Mouse (Mus musculus): ENCODE results near the gene Sh3gl1.

The Sh3gl1 gene

DNA sequence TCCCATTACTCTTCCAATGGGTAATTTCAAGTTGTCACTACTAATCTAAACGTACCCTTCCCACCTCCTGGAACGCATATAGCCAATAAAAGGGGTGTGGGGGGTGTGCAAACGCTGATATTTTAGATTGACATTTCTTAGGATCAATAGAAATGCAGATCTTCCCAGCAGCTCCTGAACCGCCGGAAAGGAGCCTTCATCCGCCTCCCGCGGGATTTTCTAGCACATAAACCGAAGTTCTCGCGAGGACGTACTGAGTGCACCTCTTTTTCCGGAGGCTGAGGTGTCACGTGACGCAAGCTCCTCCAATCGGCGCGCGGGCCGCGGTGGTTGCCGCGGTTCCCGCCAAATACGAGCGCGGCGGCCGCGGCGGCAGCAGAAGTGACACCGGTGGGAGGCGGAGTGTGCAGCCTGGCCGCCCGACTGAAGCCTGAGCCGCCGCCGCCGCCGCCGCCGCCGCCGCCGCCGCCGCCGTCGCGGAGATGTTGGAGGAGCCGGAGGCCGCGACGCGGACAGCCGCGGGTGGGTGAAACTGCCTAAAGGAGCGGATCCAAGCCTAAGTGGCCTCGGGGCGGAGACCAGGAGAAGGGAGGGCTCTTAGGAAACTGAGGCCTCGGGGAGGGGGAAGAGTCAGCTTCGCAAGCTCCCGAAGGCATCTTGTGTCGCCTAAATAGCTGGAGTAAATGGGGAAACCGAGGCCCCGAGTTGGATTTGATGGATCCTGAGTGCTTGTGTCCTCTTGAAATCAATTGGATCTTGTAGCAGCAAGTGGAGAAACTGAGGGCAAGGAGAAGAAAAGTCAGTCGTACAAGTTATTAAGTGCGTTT is 3.8 kb upstream of the Sh3gl1 start, which contains the start of gene Chaf1a:
Gene Chaf1a (plus strand): TSS at position 410 of the 827 bp plus-strand sequence.
- DNase-seq (ENCODE audit: low spot score) = peak; percentile 91

DNA sequence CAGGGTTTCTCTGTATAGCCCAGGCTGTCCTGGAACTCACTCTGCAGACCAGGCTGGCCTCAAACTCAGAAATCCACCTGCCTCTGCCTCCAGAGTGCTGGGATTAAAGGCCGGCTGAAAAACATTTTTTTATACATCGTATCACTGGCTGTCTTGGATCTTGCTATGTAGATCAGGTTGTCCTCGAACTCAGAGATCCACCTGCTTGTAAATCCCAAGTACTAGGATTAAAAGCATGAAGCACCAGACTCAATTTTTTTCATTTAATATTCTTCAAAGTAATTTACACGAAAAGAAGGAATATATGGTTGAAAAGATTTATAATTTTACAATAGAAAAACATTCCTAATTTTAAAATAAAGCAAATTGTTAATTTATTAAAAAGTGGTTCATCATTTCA is 2.9 kb upstream of the Sh3gl1 start:
- DNase-seq (ENCODE audit: low spot score) = no peak

DNA sequence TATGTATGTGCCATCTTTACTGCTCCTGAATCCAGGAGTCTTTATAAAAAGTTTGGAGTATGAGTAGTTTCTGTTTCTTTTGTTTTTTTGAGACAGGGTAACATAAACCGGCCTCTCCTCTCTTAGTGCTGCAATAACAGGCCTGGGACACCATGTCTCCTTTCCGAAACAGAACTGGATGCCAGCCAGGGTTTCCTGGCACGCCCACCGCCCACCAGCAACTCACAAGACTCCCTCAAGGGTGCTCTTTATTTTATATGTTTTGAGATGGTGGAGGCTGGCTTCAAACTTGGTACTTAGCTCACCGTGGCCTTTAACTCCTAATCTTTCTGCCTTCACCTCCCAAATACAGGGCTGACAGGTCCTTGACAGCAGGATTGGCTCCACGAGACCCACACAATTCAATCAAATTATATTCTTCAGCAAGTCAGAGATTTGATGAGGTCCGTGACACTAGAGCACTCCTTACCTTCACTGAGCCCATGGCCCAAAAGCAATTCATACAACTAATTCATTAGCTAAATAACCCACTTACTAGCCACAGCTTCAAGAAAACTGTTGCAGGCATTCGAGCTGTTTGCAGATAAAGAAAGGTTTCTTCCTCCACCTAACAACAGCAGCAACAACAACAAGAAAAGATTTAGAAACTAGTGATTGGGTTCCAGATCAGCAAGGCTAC is 2.3 kb upstream of the Sh3gl1 start:
- DNase-seq (ENCODE audit: low spot score) = no peak

DNA sequence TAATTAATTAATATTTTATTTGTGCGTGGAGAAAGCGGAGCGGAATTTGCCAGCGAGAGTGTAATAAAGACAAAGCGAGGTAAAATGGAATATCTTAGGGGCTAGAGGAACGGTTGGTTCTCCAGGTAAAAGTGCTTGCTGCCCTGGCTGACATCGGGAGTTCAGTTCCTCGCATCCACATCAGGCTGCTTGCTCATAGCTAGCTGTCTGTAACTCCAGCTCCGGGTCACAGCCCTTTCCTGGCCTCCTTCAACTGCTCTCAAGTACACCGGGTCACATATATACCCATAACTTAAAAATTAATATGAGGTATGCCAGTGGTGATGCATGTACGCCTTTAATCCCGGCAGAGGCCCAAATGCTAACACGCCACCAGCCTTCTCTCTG is 459 bp upstream of the Sh3gl1 start:
- no peak for DNase-seq (ENCODE audit: low spot score)

DNA sequence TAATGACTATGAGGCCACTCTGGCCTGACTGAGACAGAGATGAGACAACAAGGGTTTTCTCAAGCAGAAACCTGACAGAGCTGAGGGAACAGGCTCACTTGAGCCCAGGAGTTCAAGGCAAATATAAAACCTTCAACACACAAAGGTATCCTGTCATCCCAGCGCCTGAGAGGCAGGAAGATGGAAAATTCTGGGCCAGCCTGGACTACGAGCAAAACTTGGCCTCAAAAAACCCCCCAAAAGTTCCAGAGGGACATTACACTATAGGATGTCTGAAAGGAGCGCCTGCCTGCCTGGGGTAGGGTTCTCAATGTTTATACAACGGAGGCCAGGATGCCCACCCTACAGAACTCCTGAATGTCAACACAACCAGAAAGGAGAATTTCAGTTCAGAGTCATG is 1.2 kb downstream of the Sh3gl1 start:
- DNase-seq (ENCODE audit: low spot score) = no peak

DNA sequence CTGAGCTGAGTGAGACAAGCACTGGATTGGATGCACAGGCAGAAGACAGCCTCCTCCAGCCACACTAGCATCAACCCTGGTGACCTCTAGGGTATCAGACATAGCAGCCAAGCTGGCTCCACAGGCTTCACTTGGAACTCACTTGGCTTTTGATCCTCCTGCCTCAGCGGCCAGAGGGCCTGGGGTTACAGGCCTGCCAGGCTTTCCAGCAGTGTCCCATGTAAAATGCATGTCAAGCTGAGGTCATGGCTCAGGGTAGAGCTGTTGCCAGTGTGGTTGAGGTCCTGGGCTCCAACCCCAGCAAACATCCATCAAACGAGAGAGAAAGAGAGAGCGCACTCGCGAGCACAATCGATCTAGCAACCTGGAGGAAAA is 1.7 kb downstream of the Sh3gl1 start:
- no peak for DNase-seq (ENCODE audit: low spot score)

DNA sequence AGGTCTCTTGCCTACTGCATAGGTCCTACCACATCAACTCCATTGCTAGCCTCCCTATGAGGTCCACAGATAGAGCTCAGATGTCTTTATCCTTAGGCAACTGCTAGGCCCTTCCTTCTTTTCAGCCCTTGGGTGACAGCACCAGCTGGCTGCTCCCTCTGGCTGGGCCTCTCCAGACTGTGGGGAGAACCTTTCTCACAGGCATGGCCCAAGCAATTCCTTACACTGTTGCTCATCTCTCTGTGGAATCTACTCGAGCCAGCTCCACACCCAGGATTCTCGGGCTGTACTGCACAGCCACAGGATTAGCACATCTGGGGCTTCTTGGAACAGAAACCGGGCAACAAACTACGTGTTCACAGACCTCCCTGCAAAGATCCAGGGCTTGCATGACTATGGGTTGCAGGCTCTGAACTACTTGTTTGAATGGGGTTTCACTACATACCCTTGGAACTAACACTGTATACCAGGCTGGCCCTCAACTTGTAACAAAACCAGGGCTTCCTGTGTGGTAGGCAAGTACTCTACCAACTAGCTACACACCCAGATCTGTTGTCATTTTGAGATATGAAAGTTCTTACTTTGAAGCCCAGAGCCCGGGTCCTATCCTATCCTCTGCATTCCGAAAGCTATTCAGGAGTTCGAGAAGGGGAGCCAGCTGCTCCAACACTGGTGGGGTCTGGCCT is 2.3 kb downstream of the Sh3gl1 start:
- no peak for DNase-seq (ENCODE audit: low spot score)

DNA sequence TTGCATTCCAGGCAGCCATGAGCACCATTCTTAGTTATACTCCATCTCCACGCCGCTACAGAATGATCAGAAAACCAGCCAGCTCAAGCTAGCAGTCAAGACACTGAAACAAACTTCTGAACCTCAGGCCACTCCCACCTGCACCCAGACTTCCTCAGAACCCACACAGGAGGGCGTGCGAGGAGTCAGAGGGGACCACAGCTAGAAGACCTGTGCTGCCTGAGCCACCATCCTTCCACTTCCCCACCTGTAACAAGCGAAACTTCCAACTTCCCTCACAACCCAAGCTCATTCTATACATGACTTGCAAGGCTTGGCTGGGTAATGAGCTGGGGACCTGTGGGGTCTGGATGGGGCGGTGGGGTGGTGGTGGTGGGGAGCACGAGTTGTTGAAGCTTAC is 3.6 kb downstream of the Sh3gl1 start:
- no peak for DNase-seq (ENCODE audit: low spot score)

DNA sequence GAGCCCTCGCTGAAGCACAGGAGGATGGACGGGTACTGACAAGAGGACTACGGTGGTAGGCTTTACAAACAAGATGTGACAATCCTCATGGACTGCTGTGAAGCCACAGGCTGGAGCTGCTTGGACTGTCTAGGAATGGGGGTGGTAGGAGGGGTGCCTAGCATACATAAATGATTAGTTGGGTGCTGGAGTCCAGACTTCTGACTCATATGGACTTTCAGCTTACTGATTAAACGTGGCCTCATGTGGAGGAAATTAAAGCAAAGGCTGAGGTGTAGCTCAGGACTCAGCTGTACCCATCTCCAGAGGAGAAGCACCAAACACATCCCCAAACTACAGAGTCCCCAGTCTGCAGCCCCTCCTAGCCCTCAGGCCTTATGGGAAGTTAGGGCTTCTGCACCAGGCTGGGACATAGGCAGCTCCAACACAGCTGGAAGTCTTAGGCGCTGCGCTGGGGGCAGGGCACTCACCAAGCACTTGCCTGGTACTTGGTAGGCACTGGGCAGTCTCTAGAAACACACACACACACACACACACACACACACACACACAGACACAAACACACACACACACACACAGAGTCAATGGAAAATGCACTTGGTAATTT is 4.2 kb downstream of the Sh3gl1 start:
- DNase-seq (ENCODE audit: low spot score) = no peak

DNA sequence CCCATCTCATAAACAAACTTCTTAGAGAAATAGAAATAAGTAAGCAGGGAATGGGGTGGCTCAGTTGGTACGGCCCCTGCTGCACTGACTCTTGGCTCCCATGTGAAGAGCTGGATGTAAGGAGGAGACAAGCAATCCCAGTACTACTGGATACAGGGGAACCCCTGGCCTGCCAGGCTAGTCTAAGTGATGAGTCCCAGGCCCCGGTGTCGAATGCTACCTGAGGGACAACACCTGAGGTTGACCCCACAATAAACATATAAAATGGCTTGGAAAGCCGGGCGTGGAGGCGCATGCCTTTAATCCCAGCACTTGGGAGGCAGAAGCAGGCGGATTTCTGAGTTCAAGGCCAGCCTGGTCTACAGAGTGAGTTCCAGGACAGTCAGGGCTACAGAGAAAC is 5.0 kb downstream of the Sh3gl1 start:
- no peak for DNase-seq (ENCODE audit: low spot score)

DNA sequence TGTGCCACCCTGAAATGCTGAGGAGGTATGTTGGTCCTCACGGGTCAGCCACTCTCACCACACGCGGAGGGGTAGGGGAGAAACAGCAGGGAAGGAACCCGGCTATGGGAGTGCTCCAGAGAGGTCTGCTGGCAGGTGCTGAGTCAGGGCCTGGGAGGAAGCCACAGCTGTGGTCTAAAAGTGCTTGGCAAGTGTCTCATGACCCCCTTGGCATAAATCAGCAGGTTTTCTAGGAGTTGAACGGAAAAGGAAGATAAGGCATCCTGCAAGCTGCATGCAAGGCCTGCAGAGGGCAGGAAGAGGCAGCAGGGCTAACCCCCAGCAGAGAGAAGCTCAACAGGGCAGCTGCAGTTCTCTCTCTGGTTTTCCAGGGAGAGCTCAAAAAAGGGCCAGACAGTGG is 5.5 kb downstream of the Sh3gl1 start:
- no peak for DNase-seq (ENCODE audit: low spot score)

DNA sequence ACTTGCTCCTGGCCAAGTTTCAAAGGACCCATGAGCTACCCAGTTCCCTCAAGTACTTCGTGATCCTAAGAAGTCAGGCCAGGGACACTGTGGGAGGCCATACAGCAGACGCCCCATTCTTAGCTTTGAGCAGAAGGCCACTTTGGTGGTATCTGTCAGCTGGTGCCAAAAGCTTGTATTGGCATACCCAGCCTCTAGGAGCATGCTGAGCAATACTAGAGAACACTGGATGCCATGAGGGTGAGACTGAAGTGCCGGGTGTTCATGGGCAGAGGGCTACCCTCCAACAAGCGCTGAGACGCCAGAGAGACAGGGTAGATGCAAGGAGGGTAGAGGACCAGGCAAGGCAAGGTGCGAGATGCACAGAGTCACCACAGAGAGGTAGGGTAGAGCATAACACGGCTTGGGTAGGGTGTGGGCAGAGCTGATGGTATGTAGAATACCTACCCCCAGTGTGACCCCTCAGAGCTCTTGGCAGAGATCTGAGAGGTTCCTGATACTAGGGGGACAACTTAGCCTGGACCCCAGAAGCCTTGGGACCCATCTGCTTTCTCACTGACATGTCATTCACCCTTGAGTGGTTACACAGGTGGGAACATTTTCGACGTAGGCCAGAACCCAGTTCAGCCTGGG is 6.1 kb downstream of the Sh3gl1 start:
- no peak for DNase-seq (ENCODE audit: low spot score)

DNA sequence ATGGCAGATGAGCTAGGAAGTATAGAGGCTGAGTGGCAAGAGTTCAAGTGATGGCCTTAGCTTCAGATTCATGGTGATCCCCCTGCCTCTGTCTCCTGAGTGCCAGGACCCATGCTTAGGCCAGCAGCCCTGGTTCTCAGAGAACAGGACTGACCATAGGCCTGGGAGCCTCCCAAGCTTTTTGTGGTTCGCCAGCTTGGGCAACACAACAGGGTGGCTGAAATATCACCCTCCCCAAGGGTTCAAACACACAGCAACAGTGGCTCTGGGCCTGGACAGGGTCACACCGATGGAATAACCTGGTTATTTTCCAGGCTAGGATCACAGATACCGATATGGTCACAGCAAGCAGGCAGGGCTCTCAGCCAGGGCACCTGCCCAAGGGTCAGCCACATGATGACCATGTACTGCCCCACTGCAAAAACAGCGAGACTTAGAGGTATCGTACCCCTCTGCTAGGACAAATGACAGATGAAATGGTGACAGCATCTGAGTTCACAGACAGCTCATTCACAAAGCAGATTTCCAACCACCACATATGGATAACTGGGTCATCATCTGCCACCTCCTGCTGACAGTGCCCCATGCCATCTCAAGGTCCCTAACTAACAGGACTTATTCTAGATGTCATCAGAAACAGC is 8.5 kb downstream of the Sh3gl1 start:
- no peak for DNase-seq (ENCODE audit: low spot score)

DNA sequence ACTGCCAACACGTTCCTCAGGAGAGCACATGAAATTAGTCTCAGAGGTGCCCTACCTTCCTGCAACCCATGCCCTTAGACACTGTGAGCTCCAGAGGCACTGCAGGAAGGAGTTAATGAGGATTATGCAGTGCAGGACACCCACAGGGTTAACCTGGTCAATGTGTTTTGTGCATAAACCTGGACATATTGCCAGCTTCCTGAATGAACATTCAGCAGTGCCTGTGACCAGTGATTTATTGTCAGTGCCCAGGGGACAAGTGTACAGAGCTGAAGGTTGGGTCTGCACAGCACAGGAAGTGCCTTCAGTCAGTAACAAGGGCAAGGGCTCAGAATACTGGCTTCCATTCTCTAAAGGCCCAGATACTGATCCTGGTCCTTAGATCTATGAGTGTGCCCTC is 9.6 kb downstream of the Sh3gl1 start:
- DNase-seq (ENCODE audit: low spot score) = no peak

DNA sequence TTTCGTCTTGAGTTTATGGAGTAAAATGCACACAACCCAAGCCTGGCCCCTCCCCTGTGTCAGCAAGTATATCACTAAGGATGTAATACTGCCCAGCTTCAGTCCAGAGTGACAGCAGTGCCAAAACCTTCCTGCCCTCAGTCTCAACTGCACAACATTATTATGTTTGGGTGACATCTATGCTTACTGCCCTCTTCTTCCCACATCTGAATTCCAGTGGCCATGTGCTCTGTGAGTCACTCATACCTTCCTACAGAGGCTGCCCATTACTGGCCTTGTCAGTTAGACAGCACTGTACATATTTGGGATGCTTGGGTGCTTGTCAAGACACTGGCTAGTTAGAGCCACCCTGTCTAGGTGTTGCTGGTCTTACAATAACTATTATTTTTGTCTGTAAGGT is 10.1 kb downstream of the Sh3gl1 start:
- DNase-seq (ENCODE audit: low spot score) = no peak

DNA sequence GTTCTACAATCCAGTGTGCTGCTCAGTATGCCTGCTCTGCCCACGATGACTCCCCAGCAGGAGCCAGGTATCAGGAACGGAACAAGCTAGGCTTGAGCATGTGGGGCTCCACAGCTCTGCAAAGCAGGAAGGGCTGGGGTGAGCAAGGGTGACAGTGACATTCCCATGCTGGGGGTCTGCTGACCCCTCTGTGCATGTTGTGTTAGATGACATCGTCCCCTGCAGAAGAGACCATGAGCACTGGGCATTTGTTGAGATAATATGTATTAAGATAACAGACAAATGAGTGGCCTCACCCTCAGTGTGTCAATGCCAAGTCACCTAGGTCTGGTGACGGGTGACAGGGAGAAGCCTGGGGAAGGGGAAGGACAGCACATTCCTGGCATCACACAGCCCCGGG is 11.5 kb downstream of the Sh3gl1 start:
- DNase-seq (ENCODE audit: low spot score) = no peak

DNA sequence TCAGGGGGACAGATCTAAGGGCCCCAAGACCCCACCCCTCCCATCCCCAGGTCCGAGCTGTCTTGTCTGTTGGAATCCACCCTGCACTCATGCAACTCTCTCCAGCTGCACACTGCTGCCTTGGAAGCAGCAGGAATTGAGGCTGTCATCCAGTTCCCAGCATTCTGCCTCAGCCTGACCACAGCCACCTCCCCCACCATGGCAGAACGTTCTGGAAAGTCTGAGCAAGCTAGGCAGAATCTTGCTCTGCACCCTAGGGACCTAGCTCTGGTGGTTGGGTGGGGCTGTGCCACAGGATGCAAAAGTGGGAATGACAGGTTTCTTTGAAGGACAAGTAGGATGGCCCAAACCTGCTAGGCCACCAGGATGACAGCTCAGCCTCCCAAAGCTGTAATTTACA is 12.0 kb downstream of the Sh3gl1 start:
- DNase-seq (ENCODE audit: low spot score) = no peak

DNA sequence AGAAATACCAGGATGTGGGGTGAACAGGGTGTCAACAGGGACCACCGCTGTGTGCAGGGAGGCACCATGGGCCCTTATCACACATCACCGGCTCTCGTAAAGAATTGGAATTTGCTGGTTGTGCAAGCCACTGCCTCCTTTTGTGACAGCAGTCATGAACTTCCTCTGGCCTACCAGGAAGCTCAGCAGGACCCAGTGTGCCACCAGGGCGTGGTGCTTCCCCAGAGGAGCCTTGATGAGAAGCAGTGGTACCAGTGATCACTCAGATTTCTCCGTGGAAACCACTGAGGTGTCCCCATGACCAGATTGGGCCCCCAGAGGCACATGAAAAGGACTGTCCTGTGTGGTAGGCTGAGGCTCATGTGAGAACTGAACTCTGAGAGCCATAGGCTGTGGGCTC is 13.0 kb downstream of the Sh3gl1 start:
- no peak for DNase-seq (ENCODE audit: low spot score)

DNA sequence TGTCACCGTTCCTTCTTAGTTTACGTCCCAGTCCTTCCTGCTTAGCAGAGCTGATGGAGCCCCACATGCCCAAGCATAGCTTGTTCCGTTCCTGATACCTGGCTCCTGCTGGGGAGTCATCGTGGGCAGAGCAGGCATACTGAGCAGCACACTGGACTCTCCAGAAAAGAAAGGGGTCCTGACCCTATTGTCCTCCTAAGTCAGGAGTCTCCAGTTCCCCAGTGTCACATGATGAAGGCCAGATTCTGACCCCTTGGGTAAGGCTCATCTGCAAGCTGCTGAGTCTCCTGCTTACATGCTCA is 13.5 kb downstream of the Sh3gl1 start:
- no peak for DNase-seq (ENCODE audit: low spot score)

DNA sequence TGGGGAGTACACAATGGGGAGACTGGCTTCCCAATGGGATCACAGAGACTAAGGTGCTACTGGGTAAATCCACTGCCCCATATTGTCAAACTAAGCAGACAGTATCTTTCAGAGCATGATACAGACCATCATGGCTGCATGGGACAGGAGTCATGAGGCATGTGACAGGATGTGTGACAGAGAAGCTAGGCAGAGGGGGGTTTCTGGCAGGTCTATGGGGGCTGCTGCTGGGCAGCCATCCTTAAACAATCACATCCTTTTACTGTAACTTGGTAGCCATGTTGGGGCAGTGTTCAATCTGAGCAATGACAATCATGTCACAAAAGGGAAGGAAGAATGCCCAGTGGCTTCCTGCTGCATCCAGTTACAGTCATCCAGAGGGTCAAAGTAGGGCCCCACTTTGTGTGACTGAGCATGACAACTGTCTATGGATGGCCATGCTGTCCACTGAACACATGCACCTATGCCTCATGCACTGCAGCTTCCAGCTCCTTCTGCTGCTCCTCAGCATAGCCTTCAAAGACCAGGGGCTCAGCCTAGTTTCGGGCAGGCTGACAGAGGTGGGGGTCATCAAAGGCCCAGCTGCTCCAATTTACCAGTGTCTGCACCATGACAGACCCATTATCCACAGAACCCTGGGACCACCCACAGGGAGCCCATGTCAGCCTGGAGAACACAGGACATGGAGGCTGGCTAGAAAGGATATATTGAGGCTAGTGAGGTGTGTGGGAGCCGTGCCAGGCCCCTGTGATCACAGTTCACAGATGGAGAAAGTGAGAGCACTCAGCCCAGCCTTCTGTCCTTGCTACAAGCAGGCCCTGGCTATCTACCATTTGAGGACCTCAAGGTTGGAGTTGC is 14.1 kb downstream of the Sh3gl1 start:
- DNase-seq (ENCODE audit: low spot score) = no peak

All from urinary bladder, postnatal 10 days (tissue).